Mouse (Mus musculus) embryonic fibroblast, embryonic 13.5 days (primary cell): ENCODE data around the gene Serpinf1.

Experiments
- CTCF ChIP-seq: IDR thresholded peaks from 2 replicates; pipeline ENCODE4 v1.5.1; 2011; ENCODE audit warnings: mild to moderate bottlenecking, control low read depth, low read length, moderate library complexity, borderline replicate concordance; ENCODE audit not compliant: insufficient read depth
- POLR2A ChIP-seq: IDR thresholded peaks from 2 replicates; pipeline ENCODE4 v1.6.1; 2011; ENCODE audit warnings: low read depth, mild to moderate bottlenecking, control low read depth, low read length, moderate library complexity

- TF ChIP-seq CTCF = no peak
- no peak for TF ChIP-seq POLR2A
Observed at GRCm38 (mm10) chr11:75420810-75421374, 1.6 kb downstream of the Serpinf1 start.
